Mouse (Mus musculus) hindbrain, embryonic 11.5 days (tissue): ENCODE results near the gene Cyp4a30b. TPM values are rescaled to one million over a fixed set of nuclear protein-coding genes. Genes with fewer than 3 reads are reported as not detected.
"Not testable (repeated sequence)": the region's sequence is repeated elsewhere in the genome, so short reads cannot be mapped to it uniquely, and the experiment has no call there.

Source experiments
- ATAC-seq: fragments of 200-750 bp; cut with Nextera tagmentation; 2 replicates; pipeline ENCODE4 v1.8.0; 2017; ENCODE audit warnings: mild to moderate bottlenecking, moderate TSS enrichment, moderate library complexity; ENCODE audit not compliant: low FRiP score
- DNase-seq: peaks from one replicate; pipeline ENCODE4 v3.0.0-alpha.2; 2015; ENCODE audit warnings: low spot score
- H3K27ac ChIP-seq: fragments of 300-500 bp; sonication (generic); 2 replicates; pipeline ENCODE4 v1.5.1; 2014; ENCODE audit warnings: mild to moderate bottlenecking, low read depth, low read length
- H3K27me3 ChIP-seq: fragments of 300-500 bp; sonication (generic); 2 replicates; pipeline ENCODE4 v1.6.1; 2014; ENCODE audit warnings: mild to moderate bottlenecking, low read length, moderate library complexity, mixed read lengths; ENCODE audit not compliant: control insufficient read depth, insufficient read depth
- H3K36me3 ChIP-seq: fragments of 300-500 bp; sonication (generic); 2 replicates; pipeline ENCODE4 v1.6.1; 2014; ENCODE audit warnings: mild to moderate bottlenecking, low read length, moderate library complexity, mixed read lengths; ENCODE audit not compliant: control insufficient read depth, insufficient read depth
- H3K4me1 ChIP-seq: fragments of 300-500 bp; sonication (generic); replicated peaks from 2 replicates; pipeline ENCODE4 v1.6.1; 2014; ENCODE audit warnings: low read length, mixed read lengths; ENCODE audit not compliant: control insufficient read depth, insufficient read depth
- H3K4me2 ChIP-seq: fragments of 300-500 bp; sonication (generic); replicated peaks from 2 replicates; pipeline ENCODE4 v1.6.1; 2014; ENCODE audit warnings: mild to moderate bottlenecking, low read depth, low read length
- H3K4me3 ChIP-seq: fragments of 300-500 bp; sonication (generic); 2 replicates; pipeline ENCODE4 v1.5.1; 2014; ENCODE audit warnings: low read depth, low read length
- H3K9ac ChIP-seq: fragments of 300-500 bp; sonication (generic); 2 replicates; pipeline ENCODE4 v1.6.1; 2014; ENCODE audit warnings: low read depth, low read length
- H3K9me3 ChIP-seq: fragments of 300-500 bp; sonication (generic); 2 replicates; pipeline ENCODE4 v1.6.1; 2016; ENCODE audit warnings: low read length; ENCODE audit not compliant: control insufficient read depth
- WGBS: fragments of 180-500 bp; shearing (Covaris S2); extraction: QIAGEN DNeasy Blood & Tissue Kit; methylation state at CpG from one replicate; pipeline ENCODE4 v1.1.7; 2014; 5-methylcytosine and 5-hydroxymethylcytosine counted together
- polyA plus RNA-seq: library from polyadenylated mRNA; unstranded; fragments of >200 nt; fragmentation: Nextera tagmentation; extraction: Ambion mirVana; gene quantifications from 2 replicates; pipeline ENCODE4 v1.2.1, GENCODE M21; 2014

Cyp4a30b gene
- polyA plus RNA-seq: not detected in 2 replicates

DNA sequence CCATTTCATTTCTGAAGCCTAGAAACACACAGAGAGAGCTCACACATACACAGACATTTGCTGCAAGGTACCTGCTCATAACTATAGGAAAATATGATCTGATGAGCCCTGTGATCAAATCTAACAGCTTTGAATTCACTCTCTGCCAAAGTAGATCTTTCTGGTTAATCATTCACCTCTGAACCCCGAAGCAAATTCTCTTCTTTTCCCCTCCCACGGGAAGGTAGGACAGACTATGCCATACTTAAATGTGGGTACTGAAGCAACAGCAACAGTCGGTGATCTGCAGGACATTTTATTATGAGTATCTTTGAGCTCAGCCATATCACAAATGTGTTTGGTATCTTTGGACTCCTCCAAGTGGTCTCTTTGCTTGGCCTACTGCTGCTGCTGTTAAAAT lies at the start of gene Cyp4a30b:
Gene Cyp4a30b (plus strand): TSS at position 301 of the 400 bp plus-strand sequence.
- DNase-seq (no peak), ATAC-seq (no peak)
- Histone ChIP-seq H3K4me3 (no peak within 1 kb of the TSS), H3K4me1 (no peaks in the 10 kb centered on the region), H3K27ac (no peak within 1 kb of the TSS), H3K36me3 (no peaks in the 10 kb centered on the region), H3K27me3 (no peaks in the 10 kb centered on the region), H3K9me3 (no peaks in the 10 kb centered on the region), H3K9ac (no peak within 1 kb of the TSS), H3K4me2 (no peak within 1 kb of the TSS)
- 76% methylated on average over 3 of the region's 3 CpGs for WGBS

GRCm38 (mm10) chr4:115411324-115411723 lies 41.1 kb upstream of the Cyp4a30b start, which contains the start of gene Cyp4a12b:
TSS of gene Cyp4a12b (plus strand) at chr4:115411624.
- not testable (repeated sequence) for H3K4me1 ChIP-seq, ATAC-seq

GRCm38 (mm10) chr4:115450577-115451137 lies 1.7 kb upstream of the Cyp4a30b start:
- Histone ChIP-seq H3K4me3 (no peak overlapping the region), H3K4me2 (no peak overlapping the region), H3K9ac (no peak overlapping the region), H3K9me3 (no peaks in the 10 kb centered on the region), H3K36me3 (no peaks in the 10 kb centered on the region), H3K4me1 (no peaks in the 10 kb centered on the region), H3K27ac (no peak overlapping the region), H3K27me3 (no peaks in the 10 kb centered on the region)
- DNase-seq (no peak), ATAC-seq (no peak)
- WGBS: 73% methylated on average over 3 of the region's 3 CpGs

More at GRCm38 (mm10) chr4:115411324-115411723, 41.1 kb upstream of the Cyp4a30b start, which contains the start of gene Cyp4a12b:
- DNase-seq, H3K27me3 ChIP-seq, H3K4me2 ChIP-seq, H3K9me3 ChIP-seq, H3K27ac ChIP-seq, H3K4me3 ChIP-seq, H3K36me3 ChIP-seq, H3K9ac ChIP-seq: not testable (repeated sequence)

DNA sequence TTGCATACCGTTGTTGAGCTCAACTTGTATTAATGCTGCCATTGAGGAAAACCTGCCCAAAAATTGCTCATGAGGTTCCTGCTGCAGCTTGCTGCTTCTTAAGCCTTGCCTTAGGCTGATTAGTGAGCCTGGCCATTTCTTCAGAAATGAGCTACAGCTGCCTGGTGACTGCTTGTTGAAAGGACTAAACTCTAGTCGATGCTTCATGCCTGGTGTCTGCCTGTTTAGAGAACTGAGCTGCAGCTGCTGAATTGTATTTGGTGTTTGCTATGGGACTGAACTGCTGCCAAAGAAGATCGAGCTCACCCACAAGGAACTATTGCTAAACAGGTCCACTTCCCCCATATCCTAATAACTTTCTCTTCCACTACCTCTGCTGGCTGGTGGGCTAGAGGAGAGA lies 21.2 kb downstream of the Cyp4a30b start:
- H3K9me3 ChIP-seq, H3K36me3 ChIP-seq, H3K9ac ChIP-seq, H3K27ac ChIP-seq, H3K4me3 ChIP-seq, DNase-seq, H3K27me3 ChIP-seq, ATAC-seq, H3K4me1 ChIP-seq, H3K4me2 ChIP-seq: not testable (repeated sequence)
- WGBS: 88% methylated on average over 3 of the region's 3 CpGs

- not testable (repeated sequence) for H3K27ac ChIP-seq, H3K9me3 ChIP-seq, H3K36me3 ChIP-seq, H3K4me3 ChIP-seq, DNase-seq, ATAC-seq, H3K9ac ChIP-seq, H3K27me3 ChIP-seq, H3K4me1 ChIP-seq, H3K4me2 ChIP-seq
These were observed 23.6 kb downstream of the Cyp4a30b start for GRCm38 (mm10) chr4:115476051-115476450.

DNA sequence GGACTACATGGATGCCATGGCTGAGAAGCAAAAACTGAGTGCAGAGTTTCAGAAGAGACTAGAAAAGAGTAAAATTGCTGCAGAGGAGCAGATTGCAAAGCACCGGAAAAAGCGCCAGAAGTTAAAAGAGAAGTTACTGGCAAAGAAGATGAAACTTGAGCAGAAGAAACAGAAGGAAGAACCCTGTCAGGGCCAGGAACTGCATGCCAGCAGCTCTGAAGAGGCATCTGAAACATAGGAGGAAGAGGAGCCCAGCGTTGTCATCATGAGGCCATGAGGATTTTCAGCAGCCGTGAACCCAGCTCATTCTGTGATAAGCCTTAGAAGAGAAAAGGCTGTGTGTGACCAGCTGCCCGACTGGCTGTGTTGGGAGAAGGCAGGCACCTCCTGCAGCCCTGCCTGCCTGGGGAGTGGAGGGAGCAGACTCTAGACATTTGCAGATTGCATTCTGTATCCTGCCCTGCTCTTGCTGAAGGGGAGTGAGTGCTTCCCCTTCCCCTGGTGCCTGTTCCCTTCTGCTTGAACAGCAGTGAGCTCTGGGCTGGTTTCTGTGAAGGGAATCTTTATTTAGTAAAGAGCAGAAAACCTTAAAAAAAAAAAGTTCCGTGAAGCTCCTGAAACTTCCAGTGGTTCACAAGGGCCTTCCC lies 28.7 kb downstream of the Cyp4a30b start:
- H3K4me3 ChIP-seq: no peak overlapping the region
- no peaks in the 10 kb centered on the region for H3K9me3 ChIP-seq
- H3K36me3 ChIP-seq: no peaks in the 10 kb centered on the region
- WGBS: 83% methylated on average over 6 of the region's 6 CpGs
- no peak overlapping the region for H3K9ac ChIP-seq
- DNase-seq (no peak), ATAC-seq (no peak)
- no peak overlapping the region for H3K4me2 ChIP-seq
- H3K4me1 ChIP-seq: no peaks in the 10 kb centered on the region
- H3K27me3 ChIP-seq: no peaks in the 10 kb centered on the region
- no peak overlapping the region for H3K27ac ChIP-seq

DNA sequence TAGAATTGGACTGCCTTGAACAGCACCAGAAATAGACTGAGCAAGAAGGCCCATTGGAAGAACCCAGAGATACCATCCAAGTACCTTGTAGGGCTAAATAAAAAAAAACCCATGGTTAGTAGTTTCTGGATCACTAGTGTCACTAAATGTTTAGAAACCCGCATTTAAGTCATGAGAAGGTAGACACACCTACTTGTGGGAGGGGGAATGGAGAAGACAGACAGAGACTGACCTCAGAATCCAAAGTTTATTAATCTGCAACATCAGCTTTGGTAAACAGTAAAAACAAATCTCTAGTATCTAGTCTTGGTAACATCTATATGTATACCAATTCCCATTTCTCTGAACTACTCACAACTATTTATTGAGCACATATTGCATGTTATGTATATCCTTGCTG lies 43.6 kb downstream of the Cyp4a30b start, which contains the start of gene Cyp4a14:
Gene Cyp4a14 (minus strand): TSS at position 142 of the 400 bp plus-strand sequence.
- no peak within 1 kb of the TSS for H3K9ac ChIP-seq
- no peaks in the 10 kb centered on the region for H3K27me3 ChIP-seq
- H3K9me3 ChIP-seq: no peaks in the 10 kb centered on the region
- H3K4me1 ChIP-seq: no peaks in the 10 kb centered on the region
- DNase-seq (no peak), ATAC-seq (no peak)
- no peak within 1 kb of the TSS for H3K4me3 ChIP-seq
- 80% methylated on average over 1 of the region's 1 CpGs for WGBS
- H3K27ac ChIP-seq: no peak within 1 kb of the TSS
- H3K4me2 ChIP-seq: no peak within 1 kb of the TSS
- H3K36me3 ChIP-seq: no peaks in the 10 kb centered on the region

- DNase-seq (no peak), ATAC-seq (no peak)
- Histone ChIP-seq H3K27ac (no peak overlapping the region), H3K36me3 (no peaks in the 10 kb centered on the region), H3K4me1 (no peaks in the 10 kb centered on the region), H3K9me3 (no peaks in the 10 kb centered on the region), H3K9ac (no peak overlapping the region), H3K27me3 (no peaks in the 10 kb centered on the region), H3K4me3 (no peak overlapping the region), H3K4me2 (no peak overlapping the region)
- WGBS: 85% methylated on average over 3 of the region's 3 CpGs
These were observed 45.1 kb downstream of the Cyp4a30b start for GRCm38 (mm10) chr4:115497466-115497865.

DNA sequence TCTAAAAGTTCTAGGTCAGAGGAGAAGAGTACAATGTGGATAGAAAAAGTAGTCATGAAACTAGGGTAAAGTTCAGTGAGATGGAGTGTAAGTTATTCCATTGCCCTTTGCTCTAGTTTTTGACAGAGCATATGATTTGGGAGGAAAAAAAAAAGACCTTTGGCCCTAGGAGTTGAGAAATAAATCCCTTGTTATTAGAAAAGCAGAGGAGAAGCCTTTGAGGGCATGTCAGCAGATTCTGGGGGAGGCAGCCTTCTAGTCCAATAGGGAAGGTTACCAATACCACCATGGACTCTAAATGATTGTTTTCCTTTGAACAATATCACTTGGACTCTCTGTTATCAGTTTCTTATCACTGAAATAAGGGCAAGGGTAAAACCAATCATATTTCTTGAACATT lies 61.6 kb downstream of the Cyp4a30b start:
- H3K9ac ChIP-seq, H3K27ac ChIP-seq, H3K4me1 ChIP-seq, H3K27me3 ChIP-seq, ATAC-seq, H3K36me3 ChIP-seq, H3K4me3 ChIP-seq, DNase-seq, H3K4me2 ChIP-seq, H3K9me3 ChIP-seq: not testable (repeated sequence)
